Mouse (Mus musculus): Measurements from ENCODE around the gene Tldc1. TPM values are rescaled to one million over a fixed set of nuclear protein-coding genes. Genes with fewer than 3 reads are reported as not detected.

Tldc1 gene
- polyA plus RNA-seq, 1 experiment, result 3.2 TPM

DNA sequence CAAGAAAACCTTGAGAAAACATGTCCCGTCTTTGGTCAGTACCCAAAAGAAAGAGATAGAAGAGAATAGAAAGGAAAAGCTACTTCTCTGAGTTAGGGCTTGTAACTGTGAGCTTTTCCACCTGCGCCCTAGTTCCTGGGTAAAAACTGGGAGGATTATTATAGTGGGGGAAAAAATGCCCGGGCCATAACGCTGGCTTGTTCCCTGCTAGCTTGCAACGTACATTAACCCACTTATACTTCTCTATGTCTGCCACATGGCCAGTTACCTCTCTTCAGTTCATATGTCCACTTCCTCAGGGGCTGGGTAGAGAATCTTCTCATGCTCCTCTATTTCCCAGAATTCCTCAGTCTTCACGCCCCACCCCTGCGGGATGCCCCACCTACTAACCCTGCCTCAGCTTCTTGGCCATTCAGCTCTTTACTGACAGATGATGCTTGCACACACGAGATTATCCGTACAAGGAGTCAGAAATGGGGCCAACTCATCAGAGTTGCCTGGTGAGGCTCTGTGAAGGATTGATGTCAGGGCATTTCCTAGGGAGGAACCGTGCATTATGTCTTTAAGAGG is 41.8 kb downstream of the Tldc1 start:
- no peak overlapping the region for H3K27ac ChIP-seq (ENCODE audit: control insufficient read depth, insufficient read depth, low read depth, low read length, poor library complexity)
- H3K4me3 ChIP-seq (replicated peaks; ENCODE audit: control insufficient read depth, low read depth, low read length), result no peak overlapping the region
- no peaks in the 10 kb centered on the region for H3K4me1 ChIP-seq (ENCODE audit: control insufficient read depth, insufficient read depth, low read length)
- WGBS, result 79% methylated on average over 10 of the region's 10 CpGs
- TF ChIP-seq CTCF (IDR thresholded peaks at IDR 0.05; ENCODE audit: control insufficient read depth, insufficient read depth, low read length) (no peak), POLR2A (IDR thresholded peaks at IDR 0.05; ENCODE audit: borderline replicate concordance, control insufficient read depth, low read depth, low read length) (no peak)

GRCm38 (mm10) chr8:119732072-119732471 is 46.1 kb downstream of the Tldc1 start:
- no peaks in the 10 kb centered on the region for H3K4me1 ChIP-seq (ENCODE audit: control insufficient read depth, insufficient read depth, low read length)
- TF ChIP-seq POLR2A (IDR thresholded peaks at IDR 0.05; ENCODE audit: borderline replicate concordance, control insufficient read depth, low read depth, low read length) (no peak), CTCF (IDR thresholded peaks at IDR 0.05; ENCODE audit: control insufficient read depth, insufficient read depth, low read length) (no peak)
- H3K27ac ChIP-seq (ENCODE audit: control insufficient read depth, insufficient read depth, low read depth, low read length, poor library complexity), result no peak overlapping the region
- no peak overlapping the region for H3K4me3 ChIP-seq (replicated peaks; ENCODE audit: control insufficient read depth, low read depth, low read length)
- WGBS, result 80% methylated on average over 13 of the region's 13 CpGs

DNA sequence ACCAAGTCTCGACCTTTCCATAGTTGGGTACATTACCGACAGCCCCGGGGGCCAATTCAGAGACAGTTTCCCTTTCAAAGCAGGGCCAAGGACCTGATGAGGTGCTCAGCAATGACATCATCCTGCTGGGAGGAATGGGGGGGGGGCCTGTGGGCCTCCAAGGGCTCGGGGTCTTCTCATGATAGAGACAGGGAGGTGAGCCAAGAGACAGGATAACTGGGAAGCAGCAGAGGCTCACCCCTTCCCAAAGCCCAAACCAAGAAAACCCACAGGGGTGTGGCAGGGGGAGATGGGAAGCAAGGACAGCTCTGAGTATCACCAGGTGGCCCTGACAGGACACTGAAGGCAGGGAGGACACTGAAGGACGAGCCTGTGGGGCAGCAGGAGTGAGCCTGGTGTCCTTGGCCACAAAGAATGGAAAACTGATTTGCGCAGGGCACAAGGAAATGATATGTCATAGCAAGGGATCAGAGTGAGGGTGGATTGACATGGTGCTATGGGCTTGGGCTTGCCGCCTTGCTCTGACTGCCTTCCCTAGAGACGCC is 49.8 kb downstream of the Tldc1 start:
- H3K4me3 ChIP-seq (replicated peaks; ENCODE audit: control insufficient read depth, low read depth, low read length), result no peak overlapping the region
- TF ChIP-seq CTCF (IDR thresholded peaks at IDR 0.05; ENCODE audit: control insufficient read depth, insufficient read depth, low read length) (no peak), POLR2A (IDR thresholded peaks at IDR 0.05; ENCODE audit: borderline replicate concordance, control insufficient read depth, low read depth, low read length) (no peak)
- H3K27ac ChIP-seq (ENCODE audit: control insufficient read depth, insufficient read depth, low read depth, low read length, poor library complexity), result no peak overlapping the region
- 78% methylated on average over 8 of the region's 8 CpGs for WGBS
- no peaks in the 10 kb centered on the region for H3K4me1 ChIP-seq (ENCODE audit: control insufficient read depth, insufficient read depth, low read length)

- no peak overlapping the region for H3K4me3 ChIP-seq (replicated peaks; ENCODE audit: control insufficient read depth, low read depth, low read length)
- H3K4me1 ChIP-seq (ENCODE audit: control insufficient read depth, insufficient read depth, low read length), result no peaks in the 10 kb centered on the region
- whole genome bisulfite sequencing, result 66% methylated on average over 8 of the region's 8 CpGs
- no peak overlapping the region for H3K27ac ChIP-seq (ENCODE audit: control insufficient read depth, insufficient read depth, low read depth, low read length, poor library complexity)
- TF ChIP-seq POLR2A (IDR thresholded peaks at IDR 0.05; ENCODE audit: borderline replicate concordance, control insufficient read depth, low read depth, low read length) (no peak), CTCF (IDR thresholded peaks at IDR 0.05; ENCODE audit: control insufficient read depth, insufficient read depth, low read length) (no peak)
These were observed 51.1 kb downstream of the Tldc1 start for GRCm38 (mm10) chr8:119727093-119727492.

DNA sequence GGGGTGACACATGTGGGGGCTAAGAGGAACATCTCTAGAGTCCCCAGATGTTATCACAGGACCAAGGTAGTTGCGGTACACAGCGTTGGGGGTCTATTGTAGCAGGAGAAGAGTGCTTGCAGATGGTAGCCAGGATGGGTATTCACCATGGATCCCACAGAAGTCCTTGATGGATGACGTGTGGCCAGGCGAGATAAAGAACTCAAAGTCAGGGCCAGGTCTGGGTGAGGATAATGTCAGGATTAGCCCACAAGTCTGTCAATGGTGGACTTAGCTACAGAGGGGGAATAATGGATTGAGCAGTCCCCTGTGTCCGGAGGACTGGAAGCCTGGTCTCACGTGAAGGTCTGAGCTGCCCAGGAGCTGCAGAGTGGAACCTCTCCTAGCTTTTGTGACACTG is 53.6 kb downstream of the Tldc1 start:
- H3K4me3 ChIP-seq (replicated peaks; ENCODE audit: control insufficient read depth, low read depth, low read length), result no peak overlapping the region
- H3K4me1 ChIP-seq (ENCODE audit: control insufficient read depth, insufficient read depth, low read length), result no peaks in the 10 kb centered on the region
- WGBS, result 87% methylated on average over 6 of the region's 6 CpGs
- H3K27ac ChIP-seq (ENCODE audit: control insufficient read depth, insufficient read depth, low read depth, low read length, poor library complexity), result no peak overlapping the region
- TF ChIP-seq POLR2A (IDR thresholded peaks at IDR 0.05; ENCODE audit: borderline replicate concordance, control insufficient read depth, low read depth, low read length), result no peak
- TF ChIP-seq CTCF (IDR thresholded peaks at IDR 0.05; ENCODE audit: control insufficient read depth, insufficient read depth, low read length), result no peak

GRCm38 (mm10) chr8:119723676-119724075 is 54.5 kb downstream of the Tldc1 start:
- TF ChIP-seq POLR2A (IDR thresholded peaks at IDR 0.05; ENCODE audit: borderline replicate concordance, control insufficient read depth, low read depth, low read length) (no peak), CTCF (IDR thresholded peaks at IDR 0.05; ENCODE audit: control insufficient read depth, insufficient read depth, low read length) (no peak)
- H3K27ac ChIP-seq (ENCODE audit: control insufficient read depth, insufficient read depth, low read depth, low read length, poor library complexity), result no peak overlapping the region
- H3K4me1 ChIP-seq (ENCODE audit: control insufficient read depth, insufficient read depth, low read length), result no peaks in the 10 kb centered on the region
- 45% methylated on average over 4 of the region's 4 CpGs for WGBS
- H3K4me3 ChIP-seq (replicated peaks; ENCODE audit: control insufficient read depth, low read depth, low read length), result no peak overlapping the region

DNA sequence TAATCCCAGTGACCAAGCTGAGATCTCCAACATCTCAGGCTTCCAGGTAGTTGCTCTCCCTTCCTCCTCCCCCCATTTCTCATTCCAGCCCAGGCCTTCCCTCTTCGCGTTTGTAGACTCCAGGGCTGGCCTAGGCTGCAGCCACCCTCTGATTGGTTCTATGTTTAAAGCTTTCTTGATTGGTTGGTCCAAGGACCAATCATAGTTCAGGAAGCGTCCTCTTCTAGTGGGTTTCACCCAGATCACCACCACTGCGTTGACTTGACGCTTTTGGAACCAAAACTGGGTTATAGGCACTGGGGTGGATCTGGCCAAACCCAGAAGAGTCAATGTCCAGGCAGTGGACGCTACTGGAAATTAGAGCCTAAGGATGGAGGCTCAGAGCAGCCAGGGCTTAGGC is 55.9 kb downstream of the Tldc1 start:
- Histone ChIP-seq H3K4me3 (replicated peaks; ENCODE audit: control insufficient read depth, low read depth, low read length) (no peak overlapping the region), H3K4me1 (ENCODE audit: control insufficient read depth, insufficient read depth, low read length) (no peaks in the 10 kb centered on the region), H3K27ac (ENCODE audit: control insufficient read depth, insufficient read depth, low read depth, low read length, poor library complexity) (no peak overlapping the region)
- WGBS, result 65% methylated on average over 6 of the region's 6 CpGs
- TF ChIP-seq POLR2A (IDR thresholded peaks at IDR 0.05; ENCODE audit: borderline replicate concordance, control insufficient read depth, low read depth, low read length) (no peak), CTCF (IDR thresholded peaks at IDR 0.05; ENCODE audit: control insufficient read depth, insufficient read depth, low read length) (no peak)

DNA sequence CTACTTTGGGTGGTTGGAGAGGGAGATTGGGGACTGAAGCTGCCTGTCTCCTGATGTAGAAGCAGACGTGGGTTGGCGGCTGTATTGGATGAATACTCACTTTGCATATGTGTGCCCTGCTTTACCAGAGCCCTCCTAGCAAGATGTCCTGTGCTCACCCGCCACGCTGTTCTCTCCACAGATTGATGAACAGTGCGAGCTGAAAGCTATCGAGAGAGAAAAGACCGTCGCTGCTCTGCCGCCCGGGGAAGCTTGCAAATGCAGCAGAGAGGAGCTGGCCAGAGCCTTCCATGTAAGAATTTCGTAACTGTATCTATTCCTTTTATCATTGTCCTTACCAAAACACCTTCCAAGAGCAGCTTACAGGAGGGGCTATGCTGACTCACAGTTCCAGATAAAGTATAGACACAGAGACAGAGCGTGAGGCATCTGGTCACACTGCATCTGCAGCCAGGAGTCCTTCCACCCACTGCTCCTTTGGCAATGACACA is 59.2 kb downstream of the Tldc1 start:
- no peak overlapping the region for H3K4me3 ChIP-seq (replicated peaks; ENCODE audit: control insufficient read depth, low read depth, low read length)
- no peak overlapping the region for H3K27ac ChIP-seq (ENCODE audit: control insufficient read depth, insufficient read depth, low read depth, low read length, poor library complexity)
- TF ChIP-seq CTCF (IDR thresholded peaks at IDR 0.05; ENCODE audit: control insufficient read depth, insufficient read depth, low read length) (no peak), POLR2A (IDR thresholded peaks at IDR 0.05; ENCODE audit: borderline replicate concordance, control insufficient read depth, low read depth, low read length) (no peak)
- no peaks in the 10 kb centered on the region; the same call in 1 of the 2 replicates for H3K4me1 ChIP-seq (ENCODE audit: control insufficient read depth, insufficient read depth, low read length)
- 74% methylated on average over 12 of the region's 12 CpGs for WGBS

Data from bone marrow, adult 2 months (tissue).